8 mouse cellular contexts compared by ENCODE assay signal in genomic region chr1:127205501-127206019, GRCm38 (mm10). TPM values are rescaled to one million over a fixed set of nuclear protein-coding genes. Genes with fewer than 3 reads are reported as not detected.
DNase-seq lines count a peak whose midpoint lies in the region; ATAC-seq and TF ChIP-seq lines count a peak whose summit lies in the region.

No protein-coding gene starts in this region.

- H3K27me3 ChIP-seq in liver, adult 2 months (ENCODE audit: control insufficient read depth, insufficient read depth, low read length): no peaks in the 10 kb centered on the region
- H3K27me3 ChIP-seq in forebrain, embryonic 14.5 days (replicated peaks; ENCODE audit: control insufficient read depth, insufficient read depth, low read length): no peaks in the 10 kb centered on the region
- H3K27me3 ChIP-seq in limb, embryonic 10.5 days (ENCODE audit: low read depth, poor library complexity, severe bottlenecking): no peaks in the 10 kb centered on the region
- H3K27me3 ChIP-seq in midbrain, postnatal 0 days (ENCODE audit: insufficient read depth, low read length): no peaks in the 10 kb centered on the region

- H3K9ac ChIP-seq in liver, adult 2 months (ENCODE audit: low read depth, low read length): peak overlapping the region; percentile 91
- peak overlapping the region; percentile 88 for H3K9ac ChIP-seq in forebrain, embryonic 14.5 days (ENCODE audit: low read length)
- H3K9ac ChIP-seq in midbrain, postnatal 0 days (replicated peaks; ENCODE audit: low read length, poor library complexity, severe bottlenecking): peak overlapping the region; percentile 86

- ATAC-seq in forebrain, embryonic 14.5 days: peak; percentile 9; the same call in 1 of the 2 replicates
- no peak for ATAC-seq in midbrain, postnatal 0 days (ENCODE audit: low FRiP score)
- ATAC-seq in activated CD4-positive, CD25-positive, alpha-beta regulatory T cell, adult 4 months: no peak

- peak overlapping the region; percentile 94 for H3K4me3 ChIP-seq in liver, adult 2 months (ENCODE audit: insufficient read depth, low read depth, low read length)
- peak overlapping the region; percentile 85 for H3K4me3 ChIP-seq in bone marrow macrophage, adult 2 months (ENCODE audit: insufficient read depth, low read length)
- H3K4me3 ChIP-seq in forebrain, embryonic 14.5 days (ENCODE audit: low read depth, low read length): peak overlapping the region; percentile 87
- H3K4me3 ChIP-seq in limb, embryonic 10.5 days: peak overlapping the region; percentile 71
- H3K4me3 ChIP-seq in midbrain, postnatal 0 days (ENCODE audit: low read depth, low read length): peak overlapping the region; percentile 75

- peaks cover 6% of the 10 kb centered on the region; the same call in 1 of the 2 replicates for H3K79me2 ChIP-seq in liver, adult 2 months (ENCODE audit: control insufficient read depth, insufficient read depth, low read length)

- TF ChIP-seq POLR2A in liver, adult 2 months (IDR thresholded peaks at IDR 0.05; ENCODE audit: extremely low read depth, insufficient read depth, low read length): no peak
- no peak for TF ChIP-seq POLR2A in bone marrow macrophage, adult 2 months (IDR thresholded peaks at IDR 0.05; ENCODE audit: borderline replicate concordance, low read depth, low read length)

- under 1% methylated on average over 24 of the region's 24 CpGs for WGBS in liver, adult 2 months
- WGBS in forebrain, embryonic 14.5 days: under 1% methylated on average over 24 of the region's 24 CpGs
- WGBS in limb, embryonic 10.5 days: 1% methylated on average over 24 of the region's 24 CpGs
- WGBS in midbrain, postnatal 0 days: under 1% methylated on average over 24 of the region's 24 CpGs

- no peaks in the 10 kb centered on the region for H3K9me3 ChIP-seq in forebrain, embryonic 14.5 days (replicated peaks; ENCODE audit: control insufficient read depth, low read length)
- H3K9me3 ChIP-seq in limb, embryonic 10.5 days (replicated peaks): no peaks in the 10 kb centered on the region
- H3K9me3 ChIP-seq in midbrain, postnatal 0 days (ENCODE audit: low read length): no peaks in the 10 kb centered on the region

- DNase-seq in liver, adult 2 months (ENCODE audit: extremely low read depth, low read depth, low spot score): no peak
- DNase-seq in liver: no peak
- DNase-seq in forebrain, embryonic 14.5 days (ENCODE audit: low spot score): no peak
- no peak for DNase-seq in limb, embryonic 10.5 days (ENCODE audit: low spot score)
- DNase-seq in midbrain, postnatal 0 days (ENCODE audit: low spot score): no peak
- no peak for DNase-seq in gastrocnemius, adult 18-20 months (ENCODE audit: low spot score)

- H3K4me2 ChIP-seq in forebrain, embryonic 14.5 days (ENCODE audit: low read length): peak overlapping the region; percentile 67
- H3K4me2 ChIP-seq in midbrain, postnatal 0 days (ENCODE audit: low read depth, low read length, poor library complexity, severe bottlenecking): peak overlapping the region; percentile 65

- peak overlapping the region; percentile 92; the same call in 1 of the 2 replicates for H3K27ac ChIP-seq in liver, adult 2 months (replicated peaks; ENCODE audit: insufficient read depth, low read depth, low read length)
- H3K27ac ChIP-seq in bone marrow macrophage, adult 2 months (ENCODE audit: insufficient read depth, low read depth, low read length): peak overlapping the region; percentile 91
- peak overlapping the region; percentile 95 for H3K27ac ChIP-seq in forebrain, embryonic 14.5 days (ENCODE audit: low read depth, low read length)
- peak overlapping the region; percentile 90 for H3K27ac ChIP-seq in limb, embryonic 10.5 days
- peak overlapping the region; percentile 93 for H3K27ac ChIP-seq in midbrain, postnatal 0 days (ENCODE audit: low read depth, low read length)

- no peaks in the 10 kb centered on the region for H3K36me3 ChIP-seq in liver, adult 2 months (ENCODE audit: control insufficient read depth, insufficient read depth, low read length)
- H3K36me3 ChIP-seq in forebrain, embryonic 14.5 days (ENCODE audit: control insufficient read depth, insufficient read depth, low read length): no peaks in the 10 kb centered on the region
- no peaks in the 10 kb centered on the region for H3K36me3 ChIP-seq in limb, embryonic 10.5 days
- no peaks in the 10 kb centered on the region for H3K36me3 ChIP-seq in midbrain, postnatal 0 days (ENCODE audit: insufficient read depth, low read length)

- H3K4me1 ChIP-seq in liver, adult 2 months (ENCODE audit: control insufficient read depth, insufficient read depth, low read length): 0 out of 2 replicates have a peak, but pooled peaks cover 4% of the 10 kb centered on the region
- peaks cover 35% of the 10 kb centered on the region for H3K4me1 ChIP-seq in bone marrow macrophage, adult 2 months (ENCODE audit: control insufficient read depth, insufficient read depth, low read length)
- H3K4me1 ChIP-seq in forebrain, embryonic 14.5 days (ENCODE audit: control insufficient read depth, insufficient read depth, low read length): peaks cover 15% of the 10 kb centered on the region
- peaks cover 41% of the 10 kb centered on the region for H3K4me1 ChIP-seq in limb, embryonic 10.5 days
- H3K4me1 ChIP-seq in midbrain, postnatal 0 days (ENCODE audit: insufficient read depth, low read length): peaks cover 5% of the 10 kb centered on the region; the same call in 1 of the 2 replicates

- TF ChIP-seq CTCF in liver, adult 2 months (IDR thresholded peaks at IDR 0.05; ENCODE audit: low read depth, low read length): no peak
- no peak for TF ChIP-seq CTCF in bone marrow macrophage, adult 2 months (IDR thresholded peaks at IDR 0.05; ENCODE audit: low read depth, low read length)
- no peak for TF ChIP-seq CTCF in midbrain, postnatal 0 days (IDR thresholded peaks at IDR 0.05)

RNA-seq across cellular contexts. Expression of gene Mgat5, which starts 0.7 kb away (rescaled TPM):
- total RNA-seq in liver, adult 2 months (2014; rRNA removed): 3.8 and 4.2 TPM in 2 replicates
- polyA plus RNA-seq in liver, adult 2 months (2012; rRNA removed): 1.7 and 1.9 TPM in 2 replicates
- polyA plus RNA-seq in bone marrow macrophage, adult 2 months (2012; ENCODE audit: insufficient read depth, insufficient read length, missing spikeins): 20.4 and 22.7 TPM in 2 replicates
- 11.4 and 13.0 TPM in 2 replicates for polyA plus RNA-seq in forebrain, embryonic 14.5 days (2014; fragmentation: Nextera tagmentation; extraction: Ambion mirVana)
- polyA plus RNA-seq in limb, embryonic 10.5 days (2016; fragmentation: Nextera tagmentation; extraction: Ambion mirVana): 4.3 and 5.1 TPM in 2 replicates
- total RNA-seq in midbrain, postnatal 0 days (2014; rRNA removed): 56.5 and 56.6 TPM in 2 replicates
- 11.2 and 13.0 TPM in 2 replicates for polyA plus RNA-seq in midbrain, postnatal 0 days (2015; fragmentation: Nextera tagmentation; extraction: Ambion mirVana)
- polyA plus RNA-seq in activated CD4-positive, CD25-positive, alpha-beta regulatory T cell, adult 4 months (2017; shearing (Covaris generic)): 10 to 100 TPM; 13.8 to 15.5 TPM
- 1 to 10 TPM in 1 of 2 experiments, under 1 TPM in 1; 0.78 to 1.4 TPM for total RNA-seq in gastrocnemius, adult 18-20 months (2021)
